Mouse (Mus musculus) kidney, adult 2 months (tissue): ENCODE data around the gene Gm2888.
"Not testable (repeated sequence)": the region's sequence is repeated elsewhere in the genome, so short reads cannot be mapped to it uniquely, and the experiment has no call there.

Experiments
- CTCF ChIP-seq: fragments of 200-500 bp; conservative IDR thresholded peaks from 2 replicates; pipeline ENCODE4 v1.5.1; 2011; ENCODE audit warnings: low read depth, mild to moderate bottlenecking, control low read depth, low read length, moderate library complexity, mixed read lengths; ENCODE audit not compliant: insufficient read depth, insufficient read length
- POLR2A ChIP-seq: fragments of 200-500 bp; IDR thresholded peaks from one replicate; pipeline ENCODE4 v1.6.1; 2011; ENCODE audit warnings: low read depth, low read length, control low read depth

GRCm38 (mm10) chr14:3029702-3030101 is at the start of gene Gm2888:
- not testable (repeated sequence) for TF ChIP-seq CTCF, POLR2A
